Mouse (Mus musculus) left cerebral cortex, postnatal 36 days (tissue): ENCODE measurements at regions not wholly inside any gene's neighbourhood (a gene's known extent, or its start where the extent isn't known, plus 50 kb on each side); places are given as distances from the start of the nearest gene placed in this dataset.

Source experiments
- DNase-seq, 2 experiments: peaks; one replicate each; pipeline ENCODE4 v3.0.0; 2021 to 2022; ENCODE audit warnings: low spot score in 2 of 2, mixed read lengths in 1 of 2
- intact Hi-C: fragments of 180-260 bp; cut with DNase I; formaldehyde crosslinking; loops from one replicate; pipeline ENCODE4 v1.15.1; 2025

DNA sequence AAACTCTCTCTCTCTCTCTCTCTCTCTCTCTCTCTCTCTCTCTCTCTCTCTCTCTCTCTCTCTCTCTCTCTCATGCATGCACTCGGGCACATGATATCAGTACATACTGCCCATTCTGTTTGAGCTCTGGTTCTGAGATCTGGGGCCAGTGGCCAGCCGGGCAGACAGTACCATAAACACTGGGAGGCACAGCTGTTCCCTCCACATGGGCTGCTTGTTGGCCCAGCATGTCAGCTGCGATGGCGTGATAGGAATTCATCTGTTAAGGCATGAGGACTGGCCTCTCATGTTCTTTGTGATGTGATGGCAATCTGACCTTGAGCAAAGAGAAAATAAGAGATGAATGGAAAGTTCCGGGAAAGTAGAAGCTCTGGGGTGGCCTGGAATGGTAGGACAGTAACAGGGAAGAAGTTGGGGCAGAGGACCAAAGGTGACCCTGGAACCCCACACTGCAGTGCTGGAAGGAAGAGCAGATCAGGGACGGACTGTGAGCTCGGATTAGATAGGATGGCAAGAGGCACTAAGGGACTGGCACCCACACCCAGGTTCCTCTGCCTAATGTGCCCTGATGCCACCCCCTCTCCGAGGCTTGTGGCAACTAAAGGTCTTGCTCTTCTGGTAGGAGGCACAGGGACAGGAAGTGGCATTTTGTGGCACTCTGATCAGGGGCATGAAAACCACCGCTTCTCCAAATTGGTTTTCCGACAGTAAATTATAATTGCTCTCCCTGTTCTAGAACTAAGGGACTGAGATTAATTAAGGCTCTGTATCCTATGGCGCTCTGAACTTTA is 186.4 kb upstream of the Zmiz1 start:
- intact Hi-C loops, result no loop called here

DNA sequence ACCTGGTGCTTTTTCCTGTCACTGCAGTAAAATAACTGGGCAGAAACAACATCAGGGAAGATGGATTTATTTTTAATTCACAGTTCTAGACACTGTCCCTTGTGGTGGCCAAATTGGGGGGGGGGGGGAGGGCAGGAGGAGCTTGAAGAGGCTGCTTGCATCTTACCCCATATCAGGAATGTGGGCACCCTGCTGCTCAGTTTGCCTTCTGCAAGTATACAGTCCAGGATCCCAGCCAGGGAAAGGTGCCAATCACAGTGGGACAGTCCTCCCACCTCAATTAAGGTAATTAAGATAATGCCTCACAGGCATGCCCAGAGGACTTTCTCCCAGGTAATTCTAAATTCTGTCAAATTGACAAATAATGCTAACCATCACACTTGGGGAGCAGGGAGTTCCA is 179.2 kb upstream of the Zmiz1 start:
- DNase-seq, result no peak
- intact Hi-C loops, result no loop called here

More for the DNA sequence above, 186.4 kb upstream of the Zmiz1 start:
- no peak for DNase-seq

DNA sequence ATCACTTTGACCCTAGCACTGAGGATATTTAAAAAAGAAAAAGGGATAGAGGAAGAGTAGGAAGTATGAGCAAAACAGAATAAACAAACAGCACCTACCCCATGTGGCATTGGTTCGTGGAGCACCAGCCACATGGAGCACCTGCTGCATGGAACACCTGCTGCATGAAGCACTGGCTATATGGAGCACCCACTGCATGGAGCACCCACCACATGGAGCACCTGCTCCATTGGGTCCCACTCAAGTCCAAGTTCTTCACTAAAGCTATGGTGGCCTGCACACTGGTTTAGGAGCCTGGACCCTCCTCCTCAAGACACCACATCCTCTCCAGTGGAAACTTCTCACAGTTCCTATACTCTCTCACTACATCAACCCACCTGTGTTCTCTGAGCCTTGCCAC is 166.4 kb upstream of the Zmiz1 start:
- no peak for DNase-seq
- intact Hi-C loops, result no loop called here

DNA sequence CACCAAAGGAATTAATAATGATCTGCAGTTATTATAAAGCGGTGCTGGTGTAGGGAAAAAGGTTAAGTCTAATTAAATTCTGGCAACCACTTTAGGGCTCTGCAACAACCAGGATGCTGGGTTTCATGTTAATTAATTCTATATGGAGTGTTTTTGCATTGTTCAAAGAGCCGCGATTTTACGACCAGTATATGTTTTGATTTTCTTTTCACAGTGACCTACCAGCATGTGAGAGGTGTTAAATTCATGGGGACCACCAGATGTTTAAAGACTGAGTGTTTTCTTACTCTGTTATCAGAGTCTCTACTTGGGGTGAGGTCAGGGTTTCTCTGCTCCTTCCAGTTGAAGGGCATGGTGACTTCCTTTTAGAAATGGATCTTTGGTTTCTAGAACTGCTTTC is 164.8 kb upstream of the Zmiz1 start:
- intact Hi-C loops, result no loop called here
- DNase-seq, result no peak

DNA sequence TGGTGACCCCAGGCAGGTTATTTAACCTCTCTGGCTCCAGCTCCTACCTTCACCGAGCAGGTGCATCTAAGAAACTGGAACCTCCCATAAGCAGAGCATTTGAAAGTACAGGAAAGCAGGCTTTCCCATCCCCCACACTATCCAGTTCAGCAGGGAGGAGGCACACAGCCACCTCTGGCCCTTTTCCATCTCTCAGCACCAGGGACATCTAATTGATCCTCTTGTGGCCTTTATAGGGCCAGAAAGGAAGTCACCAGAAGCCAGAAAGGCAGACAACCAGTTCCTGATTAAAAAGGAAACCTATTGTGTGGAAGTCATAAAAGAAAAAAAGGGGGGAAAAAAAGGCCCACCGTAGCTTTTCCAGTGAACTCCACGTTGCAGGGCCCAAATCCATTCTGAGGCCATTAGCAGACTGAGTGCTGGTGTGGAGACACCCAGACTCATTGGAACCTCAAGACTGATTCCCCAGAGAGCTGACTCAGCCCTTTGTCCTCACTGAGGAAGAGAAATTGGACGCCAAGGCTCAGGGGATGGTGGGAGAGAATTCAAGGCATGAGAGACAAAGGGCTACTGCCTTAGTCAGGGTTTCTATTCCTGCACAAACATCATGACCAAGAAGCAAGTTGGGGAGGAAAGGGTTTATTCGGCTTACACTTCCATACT is 163.2 kb upstream of the Zmiz1 start:
- no peak for DNase-seq
- intact Hi-C loops, result no loop called here

DNA sequence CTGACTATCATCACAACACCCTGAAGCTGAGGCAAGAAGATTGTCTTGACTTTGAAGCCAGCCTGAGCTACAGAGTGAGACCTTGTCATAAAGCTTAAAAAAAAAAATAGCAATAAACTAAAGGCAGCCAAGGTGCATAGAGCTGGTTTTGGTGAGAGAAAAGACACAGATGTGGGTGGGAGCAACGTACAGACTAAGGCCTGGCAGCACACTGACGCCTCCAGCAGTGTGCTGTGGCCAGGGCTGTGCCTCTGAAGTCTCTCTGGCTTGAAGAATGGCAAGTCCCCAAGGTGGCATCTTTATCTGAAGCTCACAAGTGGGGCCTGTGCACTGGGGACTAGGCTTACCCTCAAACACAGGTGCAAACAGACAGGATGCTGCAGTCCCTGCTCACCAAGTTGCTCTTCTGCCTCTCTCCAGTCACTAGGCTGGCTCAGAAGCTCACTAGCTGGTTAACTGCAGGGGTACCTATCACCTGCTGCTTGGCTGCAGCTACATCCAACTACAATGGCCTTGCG is 159.3 kb upstream of the Zmiz1 start:
- no peak for DNase-seq
- intact Hi-C loops, result no loop called here

DNA sequence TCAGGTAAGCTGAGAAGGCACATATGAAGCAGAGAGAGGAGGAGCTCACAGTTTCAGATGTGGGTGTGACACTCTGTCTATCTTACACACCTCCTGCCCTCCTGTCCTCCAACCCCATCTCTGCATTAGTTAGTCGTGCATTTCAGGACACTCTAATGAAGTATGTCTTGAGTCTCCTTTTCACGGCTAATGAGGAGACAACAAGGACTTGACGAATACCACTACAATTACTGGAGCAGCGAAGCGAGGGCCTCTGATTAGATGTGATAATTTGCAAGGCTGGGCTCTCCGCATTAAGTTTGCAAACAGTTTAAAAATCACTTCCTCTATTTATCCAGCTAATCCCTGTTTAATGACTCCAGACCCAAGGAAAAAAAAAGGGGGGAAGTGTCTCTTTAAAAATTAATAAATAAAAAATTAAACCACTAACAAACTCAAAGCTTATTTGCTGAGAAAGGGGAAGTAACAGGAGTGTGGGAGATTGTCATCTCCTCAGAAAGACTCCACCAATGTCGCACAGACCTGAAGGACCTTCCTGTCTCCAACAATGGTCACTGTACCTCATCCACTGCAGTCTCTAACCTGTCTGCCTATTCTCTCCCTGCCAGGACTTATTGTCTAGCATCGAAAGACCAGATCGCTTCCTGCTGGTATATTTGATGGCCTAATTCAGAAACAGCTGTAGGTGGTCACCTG is 157.5 kb upstream of the Zmiz1 start:
- DNase-seq, result no peak
- intact Hi-C loops, result no loop called here

DNA sequence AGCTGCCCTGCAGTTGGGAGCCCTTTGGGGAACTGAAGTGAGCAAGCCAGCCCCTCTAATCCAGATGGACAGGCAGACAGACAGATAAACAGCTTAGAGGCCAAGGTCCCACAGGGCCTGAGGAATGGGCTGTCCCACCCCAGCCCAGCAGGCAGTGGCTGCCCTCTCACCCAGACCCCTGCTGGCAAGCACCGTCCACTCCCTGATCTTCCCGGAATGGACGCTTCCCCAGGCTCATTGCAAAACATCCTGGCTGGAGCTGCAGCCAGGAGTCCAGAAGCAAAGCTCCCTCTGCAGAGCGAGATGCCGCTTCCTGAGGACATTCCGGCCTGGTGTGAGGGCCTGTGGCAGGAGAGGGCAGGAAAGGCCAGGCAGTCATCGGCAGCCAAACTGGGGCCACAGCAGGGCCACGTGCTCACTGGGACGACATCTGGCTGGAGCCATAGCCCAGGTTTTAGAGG is 154.6 kb upstream of the Zmiz1 start:
- peak in 1 of 2 experiments; percentile 22 for DNase-seq
- intact Hi-C loops, result no loop called here

DNA sequence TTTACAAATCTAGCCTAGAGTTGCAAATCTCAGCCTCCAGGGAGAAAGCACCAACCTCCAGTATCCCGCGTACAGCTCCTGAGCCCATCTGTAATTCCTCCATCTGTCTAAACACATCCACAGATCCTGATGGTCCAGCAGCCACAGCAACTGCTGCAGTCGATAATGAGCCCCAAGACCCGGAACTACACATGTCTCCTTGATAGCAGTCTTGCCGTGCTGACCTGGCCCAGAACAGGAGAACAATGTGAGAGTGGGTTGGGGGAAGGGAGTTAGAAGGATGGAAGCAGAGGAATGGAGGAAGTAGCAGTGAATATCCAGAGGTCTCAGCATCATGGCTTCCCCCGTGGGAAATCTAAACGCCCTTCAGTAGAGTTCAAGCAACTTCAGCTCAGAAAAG is 152.8 kb upstream of the Zmiz1 start:
- intact Hi-C loops, result no loop called here
- no peak for DNase-seq

DNA sequence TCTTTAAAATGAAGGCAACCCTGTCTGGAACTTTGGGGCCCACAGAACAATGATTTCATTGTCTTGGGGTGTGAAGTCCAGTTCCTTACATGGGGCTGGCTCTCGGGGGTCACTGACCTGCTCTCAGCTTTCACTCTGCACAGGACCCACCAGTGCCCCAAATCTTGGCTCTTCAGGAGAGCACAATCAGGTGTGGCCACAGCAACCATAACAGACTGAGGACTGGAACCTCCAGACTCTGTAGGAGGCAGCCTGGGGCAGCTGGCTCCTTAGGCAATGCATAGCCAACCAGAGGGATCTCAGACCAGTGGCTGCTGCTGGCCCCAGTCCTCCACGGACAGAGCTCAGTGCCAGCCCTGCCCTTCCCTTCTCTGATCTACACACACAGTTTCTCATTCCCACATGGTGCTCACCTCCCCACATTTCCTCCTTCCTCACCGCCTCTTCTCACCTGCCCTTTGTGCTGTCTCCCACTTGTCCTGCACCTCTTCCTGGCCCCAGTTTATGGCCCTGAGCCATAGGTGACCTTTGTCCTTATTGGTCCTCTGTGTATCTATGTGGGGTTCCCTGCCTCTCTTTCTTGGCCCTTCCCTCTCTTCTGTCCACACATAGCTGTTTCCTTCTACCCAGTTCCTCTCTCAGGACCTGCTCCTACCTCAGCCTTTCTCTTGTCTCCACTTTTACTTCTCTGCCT is 151.9 kb upstream of the Zmiz1 start:
- intact Hi-C loops, result no loop called here
- DNase-seq, result no peak

DNA sequence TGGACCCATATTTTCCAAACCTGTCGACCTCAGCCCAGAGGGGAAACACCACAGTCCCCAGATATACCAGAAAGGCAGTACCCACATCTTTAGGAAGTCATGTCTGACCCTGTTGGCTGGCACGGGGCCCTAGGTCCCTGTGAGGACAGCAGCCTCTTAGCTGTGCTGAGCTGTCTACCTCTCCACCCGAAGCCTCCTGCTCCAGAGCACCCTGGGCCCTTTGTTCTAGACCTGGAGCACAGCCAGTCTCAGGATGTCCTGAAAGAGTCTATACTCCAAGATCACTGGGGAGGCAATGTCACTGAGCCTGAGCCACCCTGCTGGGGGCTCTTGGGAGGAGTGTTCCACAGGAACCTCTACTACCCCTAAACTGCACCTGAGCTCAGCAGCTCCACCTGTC is 150.9 kb upstream of the Zmiz1 start:
- DNase-seq, result no peak
- intact Hi-C loops, result no loop called here

DNA sequence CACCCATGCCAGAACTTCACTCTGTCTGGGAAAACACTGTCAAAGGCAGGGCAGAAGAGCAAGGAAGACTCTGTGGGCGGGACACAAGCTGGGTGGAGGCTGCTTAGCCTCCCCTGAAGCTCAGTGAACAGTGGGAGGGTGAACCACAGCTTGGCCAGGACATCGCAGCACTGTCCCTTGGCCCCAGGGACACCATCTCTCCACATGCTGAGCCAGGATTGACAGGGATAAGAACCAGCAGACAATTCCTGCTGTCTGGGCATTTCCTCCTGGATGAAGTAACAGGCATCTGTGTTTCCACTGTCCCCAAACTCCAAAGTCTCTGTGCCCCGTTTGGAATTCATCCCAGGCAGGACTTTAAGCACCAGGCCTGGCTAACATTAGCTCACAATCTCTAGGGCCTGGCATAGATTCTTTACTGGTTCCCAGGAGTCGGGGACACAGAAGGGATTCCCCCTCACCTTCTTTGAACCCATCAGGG is 148.3 kb upstream of the Zmiz1 start:
- DNase-seq, result no peak
- intact Hi-C loops, result no loop called here

DNA sequence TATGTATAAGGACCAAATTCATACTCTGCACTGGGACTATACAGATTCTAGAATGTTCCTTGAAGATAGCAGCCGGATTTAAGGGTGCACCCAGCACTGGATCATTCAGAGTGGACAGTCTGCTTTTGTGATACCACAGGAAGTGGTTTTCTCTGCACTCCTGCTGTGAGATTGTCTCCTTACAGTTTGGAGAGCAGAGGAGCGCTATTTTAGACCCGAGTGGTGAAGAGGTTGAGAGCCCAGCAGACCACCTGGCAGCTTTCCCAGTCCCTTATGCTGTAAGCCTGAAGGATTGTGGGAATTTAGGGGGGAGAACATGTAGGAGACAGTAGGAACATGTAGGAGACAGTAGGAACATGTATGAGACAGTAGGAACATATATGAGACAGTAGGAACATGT is 147.5 kb upstream of the Zmiz1 start:
- intact Hi-C loops, result no loop called here
- DNase-seq, result no peak

DNA sequence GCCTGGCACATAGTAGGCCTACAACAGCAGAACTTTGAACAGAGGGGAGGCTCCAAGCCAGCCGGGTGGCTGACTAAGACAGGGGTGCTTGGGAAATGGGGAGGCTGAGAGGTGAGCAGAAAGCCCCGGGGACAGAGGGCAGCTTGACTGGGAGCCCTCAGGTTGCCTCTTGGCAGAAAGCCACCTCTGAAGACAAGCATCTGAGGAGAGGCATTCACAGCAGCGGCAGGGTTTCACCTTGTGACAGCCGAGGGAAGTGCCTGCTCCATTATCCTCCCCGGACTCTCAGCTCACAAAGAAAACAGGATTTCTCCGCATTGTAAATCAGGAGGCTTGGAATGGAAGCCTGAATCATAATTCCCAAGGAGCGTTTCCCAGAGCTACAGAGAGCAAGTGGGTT is 146.8 kb upstream of the Zmiz1 start:
- no peak for DNase-seq
- intact Hi-C loops, result no loop called here

DNA sequence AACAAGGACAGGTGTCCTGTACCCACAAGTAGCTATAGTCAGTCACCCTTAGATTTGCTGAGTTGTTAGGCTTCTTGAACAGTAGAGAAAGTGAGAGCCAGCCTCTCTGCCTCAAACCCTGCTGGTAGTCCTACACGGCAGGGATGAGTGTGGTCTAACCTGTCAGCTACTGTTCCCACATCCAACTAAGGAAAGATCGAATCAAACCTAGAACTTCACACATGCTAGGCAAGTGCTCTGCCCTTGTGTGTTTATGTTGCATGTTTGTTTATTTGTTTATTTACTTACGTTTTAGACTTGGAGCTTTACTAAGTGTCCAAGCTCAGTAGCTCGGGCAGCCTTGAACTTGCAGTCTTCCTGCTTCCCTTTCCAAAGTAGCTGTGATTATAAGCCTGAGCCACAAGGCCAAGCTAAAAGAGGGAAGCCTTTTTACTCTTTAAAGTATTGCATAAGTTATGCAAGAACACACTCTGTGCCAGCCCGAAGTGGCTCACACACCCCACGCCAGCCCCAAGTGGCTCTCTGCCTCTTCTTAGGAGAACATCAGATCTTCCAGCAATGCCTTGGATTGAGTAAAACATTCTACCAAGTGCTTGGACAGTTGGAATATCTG is 146.1 kb upstream of the Zmiz1 start:
- peak in 1 of 2 experiments; percentile 42 for DNase-seq
- intact Hi-C loops, result no loop called here

DNA sequence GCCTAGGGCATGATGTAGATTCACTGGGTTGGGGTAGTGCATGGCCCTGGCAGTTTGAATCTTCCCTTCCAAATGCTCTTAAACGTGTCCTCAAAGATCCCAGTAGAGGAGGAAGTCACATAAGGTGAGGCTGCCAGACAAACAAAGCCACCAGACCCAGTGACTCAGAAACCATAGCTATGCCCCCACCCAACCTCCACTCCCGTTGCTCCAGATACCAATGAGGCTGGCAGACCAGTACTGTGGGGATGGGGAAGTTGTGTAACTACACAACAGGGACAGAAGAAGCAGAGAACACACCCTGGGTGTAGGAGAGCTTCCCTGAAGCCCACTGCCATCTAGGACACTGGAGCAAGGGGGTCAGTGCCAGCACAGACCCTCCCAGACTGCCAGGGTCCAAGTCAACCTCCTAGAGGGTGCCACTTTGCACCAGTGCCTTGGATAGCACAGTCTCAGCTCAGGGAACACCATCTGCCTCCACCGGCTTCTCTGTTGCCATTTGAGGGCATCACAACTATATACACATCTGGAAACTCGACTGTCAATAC is 145.2 kb upstream of the Zmiz1 start:
- intact Hi-C loops, result no loop called here

DNA sequence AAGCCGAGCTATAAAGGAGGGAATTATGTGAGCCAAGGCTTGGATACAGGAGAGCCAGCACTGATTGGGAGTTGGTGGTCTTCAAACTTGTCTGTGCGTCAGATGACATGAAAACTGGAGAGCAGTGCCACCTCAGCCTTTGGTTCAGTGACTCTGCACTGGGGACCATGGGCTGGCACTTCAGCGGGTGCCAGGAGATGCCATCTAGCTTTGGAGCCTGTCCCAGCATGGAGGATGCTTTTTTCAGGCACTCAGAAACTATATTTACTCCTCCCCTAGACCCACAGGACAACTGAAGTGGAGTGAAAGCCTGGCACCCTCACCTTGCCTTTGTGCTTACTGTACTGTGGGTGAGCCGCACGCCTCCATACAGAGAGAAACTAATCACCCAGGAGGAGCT is 142.5 kb upstream of the Zmiz1 start:
- no peak for DNase-seq
- intact Hi-C loops, result no loop called here

More for the DNA sequence above, 145.2 kb upstream of the Zmiz1 start:
- DNase-seq, result no peak

DNA sequence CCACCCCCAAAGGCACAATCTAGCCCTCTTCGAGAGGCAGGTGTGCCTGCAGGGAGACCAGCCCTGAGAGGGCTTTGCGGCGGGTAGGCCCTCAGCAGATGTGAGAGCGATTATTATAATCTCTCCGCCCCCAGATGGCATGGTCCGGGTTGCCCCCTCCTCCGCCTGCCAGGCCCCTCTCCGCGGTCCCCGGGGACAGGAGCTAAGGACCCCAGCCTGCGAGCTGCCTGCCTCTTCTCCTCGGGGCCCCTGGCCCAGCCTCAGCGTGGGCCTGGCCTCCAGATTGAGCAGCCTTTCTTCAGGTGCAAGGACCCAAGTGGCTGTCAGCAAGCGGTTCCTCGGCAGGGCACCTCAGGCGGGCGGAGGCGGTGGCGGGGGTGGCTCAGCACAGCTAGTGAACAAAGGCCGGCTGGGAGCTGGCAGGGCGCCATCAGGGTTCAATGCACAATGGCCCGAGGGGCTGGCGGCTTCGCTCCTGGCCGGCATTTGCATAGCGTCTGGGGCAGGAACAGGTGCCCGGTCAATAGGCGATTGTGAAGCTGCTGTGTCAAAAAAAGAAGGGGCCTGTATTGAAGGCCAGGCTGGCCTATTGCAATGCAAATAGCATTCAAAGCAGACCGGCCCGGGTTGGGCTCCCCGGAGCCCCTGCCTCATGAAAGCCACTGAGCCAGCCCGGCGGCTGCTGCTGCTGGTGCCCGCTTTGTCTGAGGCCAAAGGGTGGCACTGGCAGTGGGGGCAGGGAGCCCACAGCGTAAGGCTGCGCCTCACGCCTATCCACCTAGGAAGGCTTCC is 141.1 kb upstream of the Zmiz1 start:
- peak; percentile 71 to 73 for DNase-seq
- intact Hi-C loops, result loop anchor here (1.0 to 2.0 kb wide), 2 partner anchors 60 to 141 kb away; partner anchors contain the start of gene Zmiz1
